Mouse (Mus musculus): ENCODE measurements around the gene 1700029I15Rik. TPM values are rescaled to one million over a fixed set of nuclear protein-coding genes. Genes with fewer than 3 reads are reported as not detected.

Gene 1700029I15Rik
- polyA plus RNA-seq, 1 experiment from 2014 or later = 1.7 TPM

- no peak overlapping the region for H3K4me3 ChIP-seq
- H3K27me3 ChIP-seq (replicated peaks) = no peaks in the 10 kb centered on the region
- H3K9ac ChIP-seq = no peak overlapping the region
- 85% methylated on average over 7 of the region's 7 CpGs for WGBS
- H3K9me3 ChIP-seq (replicated peaks) = no peaks in the 10 kb centered on the region
- H3K4me2 ChIP-seq = no peak overlapping the region
- peaks cover 78% of the 10 kb centered on the region for H3K36me3 ChIP-seq
- peaks cover 36% of the 10 kb centered on the region for H3K4me1 ChIP-seq (replicated peaks)
- no peak overlapping the region for H3K27ac ChIP-seq (ENCODE audit: poor library complexity, severe bottlenecking)
- ATAC-seq (ENCODE audit: insufficient number of reproducible peaks, low FRiP score) = no peak
Measured at GRCm38 (mm10) chr2:92421723-92422387, 39.5 kb downstream of the 1700029I15Rik start.

- Histone ChIP-seq H3K4me2 (no peak overlapping the region), H3K4me1 (replicated peaks) (peaks cover 43% of the 10 kb centered on the region), H3K4me3 (no peak overlapping the region), H3K27me3 (replicated peaks) (no peaks in the 10 kb centered on the region), H3K9ac (no peak overlapping the region), H3K27ac (ENCODE audit: poor library complexity, severe bottlenecking) (no peak overlapping the region), H3K9me3 (replicated peaks) (no peaks in the 10 kb centered on the region), H3K36me3 (peaks cover 71% of the 10 kb centered on the region)
- WGBS = 68% methylated on average over 10 of the region's 10 CpGs
- ATAC-seq (ENCODE audit: insufficient number of reproducible peaks, low FRiP score) = 0 out of 2 replicates have a peak, but pooled peaks have one; percentile 33
Measured at GRCm38 (mm10) chr2:92422388-92423135, 40.2 kb downstream of the 1700029I15Rik start.

GRCm38 (mm10) chr2:92423156-92423555, 40.8 kb downstream of the 1700029I15Rik start:
- peaks cover 65% of the 10 kb centered on the region for H3K36me3 ChIP-seq

GRCm38 (mm10) chr2:92423702-92424461, 41.5 kb downstream of the 1700029I15Rik start:
- peaks cover 56% of the 10 kb centered on the region for H3K4me1 ChIP-seq (replicated peaks)
- 76% methylated on average over 9 of the region's 9 CpGs for WGBS
- peaks cover 58% of the 10 kb centered on the region for H3K36me3 ChIP-seq
- no peak overlapping the region for H3K4me2 ChIP-seq
- H3K27me3 ChIP-seq (replicated peaks) = no peaks in the 10 kb centered on the region
- peak overlapping the region; percentile 92 for H3K27ac ChIP-seq (ENCODE audit: poor library complexity, severe bottlenecking)
- ATAC-seq (ENCODE audit: insufficient number of reproducible peaks, low FRiP score) = peak; percentile 72
- H3K9ac ChIP-seq = no peak overlapping the region
- no peaks in the 10 kb centered on the region for H3K9me3 ChIP-seq (replicated peaks)
- H3K4me3 ChIP-seq = no peak overlapping the region

More at GRCm38 (mm10) chr2:92423156-92423555, 40.8 kb downstream of the 1700029I15Rik start:
- H3K9me3 ChIP-seq (replicated peaks) = no peaks in the 10 kb centered on the region
- peaks cover 49% of the 10 kb centered on the region for H3K4me1 ChIP-seq (replicated peaks)
- no peak overlapping the region for H3K4me2 ChIP-seq
- 95% methylated on average over 9 of the region's 9 CpGs for WGBS
- no peak overlapping the region for H3K4me3 ChIP-seq
- no peak for ATAC-seq (ENCODE audit: insufficient number of reproducible peaks, low FRiP score)
- no peaks in the 10 kb centered on the region for H3K27me3 ChIP-seq (replicated peaks)
- peak overlapping the region; percentile 92; the same call in 1 of the 2 replicates for H3K27ac ChIP-seq (ENCODE audit: poor library complexity, severe bottlenecking)
- H3K9ac ChIP-seq = no peak overlapping the region

GRCm38 (mm10) chr2:92424462-92425308, 42.3 kb downstream of the 1700029I15Rik start:
- Histone ChIP-seq H3K4me3 (no peak overlapping the region), H3K36me3 (peaks cover 50% of the 10 kb centered on the region), H3K4me1 (replicated peaks) (peaks cover 64% of the 10 kb centered on the region), H3K27me3 (replicated peaks) (no peaks in the 10 kb centered on the region), H3K27ac (ENCODE audit: poor library complexity, severe bottlenecking) (peak overlapping the region; percentile 92), H3K9ac (peak overlapping the region; percentile 53; the same call in 1 of the 2 replicates), H3K4me2 (peak overlapping the region; percentile 8; the same call in 1 of the 2 replicates), H3K9me3 (replicated peaks) (no peaks in the 10 kb centered on the region)
- ATAC-seq (ENCODE audit: insufficient number of reproducible peaks, low FRiP score) = 0 out of 2 replicates have a peak, but pooled peaks have one; percentile 17
- WGBS = 64% methylated on average over 9 of the region's 9 CpGs

GRCm38 (mm10) chr2:92425366-92425765, 43.0 kb downstream of the 1700029I15Rik start:
- Histone ChIP-seq H3K36me3 (peaks cover 43% of the 10 kb centered on the region), H3K27ac (ENCODE audit: poor library complexity, severe bottlenecking) (peak overlapping the region; percentile 92), H3K4me2 (no peak overlapping the region), H3K9ac (no peak overlapping the region), H3K4me1 (replicated peaks) (peaks cover 69% of the 10 kb centered on the region), H3K4me3 (no peak overlapping the region), H3K27me3 (replicated peaks) (no peaks in the 10 kb centered on the region), H3K9me3 (replicated peaks) (no peaks in the 10 kb centered on the region)
- 86% methylated on average over 4 of the region's 4 CpGs for WGBS
- ATAC-seq (ENCODE audit: insufficient number of reproducible peaks, low FRiP score) = no peak

GRCm38 (mm10) chr2:92426426-92426825, 44.1 kb downstream of the 1700029I15Rik start:
- Histone ChIP-seq H3K4me3 (no peak overlapping the region), H3K9me3 (replicated peaks) (no peaks in the 10 kb centered on the region), H3K36me3 (peaks cover 33% of the 10 kb centered on the region), H3K27ac (ENCODE audit: poor library complexity, severe bottlenecking) (peak overlapping the region; percentile 59; the same call in 1 of the 2 replicates), H3K9ac (peak overlapping the region; percentile 24; the same call in 1 of the 2 replicates), H3K4me1 (replicated peaks) (peaks cover 80% of the 10 kb centered on the region), H3K27me3 (replicated peaks) (no peaks in the 10 kb centered on the region), H3K4me2 (no peak overlapping the region)
- 76% methylated on average over 3 of the region's 3 CpGs for WGBS
- no peak for ATAC-seq (ENCODE audit: insufficient number of reproducible peaks, low FRiP score)

- no peaks in the 10 kb centered on the region for H3K9me3 ChIP-seq (replicated peaks)
- H3K4me2 ChIP-seq = no peak overlapping the region
- peaks cover 18% of the 10 kb centered on the region for H3K36me3 ChIP-seq
- H3K9ac ChIP-seq = no peak overlapping the region
- peak overlapping the region; percentile 10; the same call in 1 of the 2 replicates for H3K27ac ChIP-seq (ENCODE audit: poor library complexity, severe bottlenecking)
- H3K4me3 ChIP-seq = no peak overlapping the region
- peaks cover 94% of the 10 kb centered on the region for H3K4me1 ChIP-seq (replicated peaks)
- WGBS = 31% methylated on average over 6 of the region's 6 CpGs
- peak; percentile 51; the same call in 1 of the 2 replicates for ATAC-seq (ENCODE audit: insufficient number of reproducible peaks, low FRiP score)
- no peaks in the 10 kb centered on the region for H3K27me3 ChIP-seq (replicated peaks)
Measured at GRCm38 (mm10) chr2:92427882-92428281, 45.5 kb downstream of the 1700029I15Rik start.

- WGBS = 59% methylated on average over 2 of the region's 2 CpGs
- no peak overlapping the region for H3K9ac ChIP-seq
Measured at GRCm38 (mm10) chr2:92430089-92430488, 47.8 kb downstream of the 1700029I15Rik start.

More at GRCm38 (mm10) chr2:92430089-92430488, 47.8 kb downstream of the 1700029I15Rik start:
- ATAC-seq (ENCODE audit: insufficient number of reproducible peaks, low FRiP score) = no peak
- H3K4me3 ChIP-seq = no peak overlapping the region
- H3K27me3 ChIP-seq (replicated peaks) = no peaks in the 10 kb centered on the region
- H3K4me2 ChIP-seq = 0 out of 2 replicates have a peak overlapping the region, but pooled peaks have one; percentile 1
- no peaks in the 10 kb centered on the region for H3K9me3 ChIP-seq (replicated peaks)
- no peak overlapping the region for H3K27ac ChIP-seq (ENCODE audit: poor library complexity, severe bottlenecking)
- peaks cover 83% of the 10 kb centered on the region for H3K4me1 ChIP-seq (replicated peaks)
- peaks cover 9% of the 10 kb centered on the region; the same call in 1 of the 2 replicates for H3K36me3 ChIP-seq
